Mouse (Mus musculus) stomach, embryonic 14.5 days (tissue): ENCODE data around the gene Kctd19. TPM values are rescaled to one million over a fixed set of nuclear protein-coding genes. Genes with fewer than 3 reads are reported as not detected.
A peak's percentile ranks its signal among the peaks of the same experiment; 100 is the strongest.

Experiments used
- ATAC-seq: fragments of 200-750 bp; cut with Nextera tagmentation; 2 replicates; pipeline ENCODE4 v1.8.0; 2017; ENCODE audit warnings: low read depth, moderate TSS enrichment; ENCODE audit not compliant: insufficient number of reproducible peaks, insufficient read depth, low FRiP score
- H3K27ac ChIP-seq: fragments of 300-500 bp; sonication (generic); 2 replicates; pipeline ENCODE4 v1.5.1; 2014; ENCODE audit warnings: mild to moderate bottlenecking, low read length, moderate library complexity, mixed read lengths
- H3K27me3 ChIP-seq: fragments of 300-500 bp; sonication (generic); 2 replicates; pipeline ENCODE4 v1.6.1; 2014; ENCODE audit warnings: low read length, control low read depth, mixed read lengths; ENCODE audit not compliant: control insufficient read depth, insufficient read depth
- H3K36me3 ChIP-seq: fragments of 300-500 bp; sonication (generic); 2 replicates; pipeline ENCODE4 v1.6.1; 2014; ENCODE audit warnings: mild to moderate bottlenecking, control low read depth, low read length, moderate library complexity, mixed read lengths; ENCODE audit not compliant: control insufficient read depth, insufficient read depth
- H3K4me1 ChIP-seq: fragments of 300-500 bp; sonication (generic); 2 replicates; pipeline ENCODE4 v1.6.1; 2014; ENCODE audit warnings: low read length, control low read depth, mixed read lengths; ENCODE audit not compliant: control insufficient read depth, insufficient read depth
- H3K4me2 ChIP-seq: fragments of 300-500 bp; sonication (generic); replicated peaks from 2 replicates; pipeline ENCODE4 v1.6.1; 2014; ENCODE audit warnings: low read depth, low read length, control low read depth
- H3K4me3 ChIP-seq: fragments of 300-500 bp; sonication (generic); 2 replicates; pipeline ENCODE4 v1.5.1; 2014; ENCODE audit warnings: low read depth, low read length, control low read depth
- H3K9ac ChIP-seq: fragments of 300-500 bp; sonication (generic); replicated peaks from 2 replicates; pipeline ENCODE4 v1.6.1; 2014; ENCODE audit warnings: low read depth, mild to moderate bottlenecking, control low read depth, low read length, moderate library complexity, mixed read lengths
- H3K9me3 ChIP-seq: fragments of 300-500 bp; sonication (generic); 2 replicates; pipeline ENCODE4 v1.6.1; 2016; ENCODE audit warnings: low read depth, low read length, control low read depth; ENCODE audit not compliant: control insufficient read depth
- WGBS: fragments of 180-500 bp; shearing (Covaris S2); extraction: QIAGEN DNeasy Blood & Tissue Kit; methylation state at CpG from one replicate; pipeline ENCODE4 v1.1.7; 2014; 5-methylcytosine and 5-hydroxymethylcytosine counted together
- polyA plus RNA-seq: library from polyadenylated mRNA; unstranded; fragments of >200 nt; fragmentation: Nextera tagmentation; extraction: Ambion mirVana; gene quantifications from 2 replicates; pipeline ENCODE4 v1.2.1, GENCODE M21; 2014

Gene Kctd19
- polyA plus RNA-seq, 1 experiment from 2014 or later, result not detected

GRCm38 (mm10) chr8:105448188-105448587 is 34.9 kb upstream of the Kctd19 start:
- Histone ChIP-seq H3K4me1 (no peaks in the 10 kb centered on the region), H3K36me3 (no peaks in the 10 kb centered on the region), H3K4me3 (no peak overlapping the region), H3K9ac (no peak overlapping the region), H3K27me3 (no peaks in the 10 kb centered on the region), H3K9me3 (no peaks in the 10 kb centered on the region), H3K27ac (no peak overlapping the region), H3K4me2 (no peak overlapping the region)
- 86% methylated on average over 3 of the region's 3 CpGs for WGBS
- ATAC-seq, result peak; percentile 49; the same call in 1 of the 2 replicates

DNA sequence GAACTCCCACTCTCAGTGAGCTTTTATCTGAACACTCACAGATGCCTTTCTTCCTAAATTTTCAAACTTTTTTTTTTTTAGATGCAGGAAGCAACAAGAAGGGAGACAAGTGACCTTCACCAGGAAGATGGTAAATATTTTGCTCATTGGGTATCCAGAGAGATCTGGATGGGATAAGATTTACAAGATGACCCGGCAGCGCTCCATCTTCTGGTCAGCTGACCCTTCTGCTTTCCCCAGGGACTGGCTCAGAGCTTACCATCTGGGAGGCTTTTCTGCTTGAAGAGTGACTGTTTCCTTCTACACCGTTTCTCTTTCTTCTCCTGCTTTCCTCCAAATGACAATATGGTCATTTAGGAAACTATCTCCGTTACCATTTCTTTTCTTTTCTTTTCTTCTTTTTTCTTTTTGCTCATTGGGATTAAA is 32.8 kb upstream of the Kctd19 start:
- WGBS, result 34% methylated on average over 4 of the region's 4 CpGs
- no peaks in the 10 kb centered on the region for H3K9me3 ChIP-seq
- no peak for ATAC-seq
- no peaks in the 10 kb centered on the region for H3K36me3 ChIP-seq
- H3K4me2 ChIP-seq, result no peak overlapping the region
- H3K4me3 ChIP-seq, result no peak overlapping the region
- no peak overlapping the region for H3K27ac ChIP-seq
- no peaks in the 10 kb centered on the region for H3K4me1 ChIP-seq
- no peaks in the 10 kb centered on the region for H3K27me3 ChIP-seq
- H3K9ac ChIP-seq, result no peak overlapping the region

DNA sequence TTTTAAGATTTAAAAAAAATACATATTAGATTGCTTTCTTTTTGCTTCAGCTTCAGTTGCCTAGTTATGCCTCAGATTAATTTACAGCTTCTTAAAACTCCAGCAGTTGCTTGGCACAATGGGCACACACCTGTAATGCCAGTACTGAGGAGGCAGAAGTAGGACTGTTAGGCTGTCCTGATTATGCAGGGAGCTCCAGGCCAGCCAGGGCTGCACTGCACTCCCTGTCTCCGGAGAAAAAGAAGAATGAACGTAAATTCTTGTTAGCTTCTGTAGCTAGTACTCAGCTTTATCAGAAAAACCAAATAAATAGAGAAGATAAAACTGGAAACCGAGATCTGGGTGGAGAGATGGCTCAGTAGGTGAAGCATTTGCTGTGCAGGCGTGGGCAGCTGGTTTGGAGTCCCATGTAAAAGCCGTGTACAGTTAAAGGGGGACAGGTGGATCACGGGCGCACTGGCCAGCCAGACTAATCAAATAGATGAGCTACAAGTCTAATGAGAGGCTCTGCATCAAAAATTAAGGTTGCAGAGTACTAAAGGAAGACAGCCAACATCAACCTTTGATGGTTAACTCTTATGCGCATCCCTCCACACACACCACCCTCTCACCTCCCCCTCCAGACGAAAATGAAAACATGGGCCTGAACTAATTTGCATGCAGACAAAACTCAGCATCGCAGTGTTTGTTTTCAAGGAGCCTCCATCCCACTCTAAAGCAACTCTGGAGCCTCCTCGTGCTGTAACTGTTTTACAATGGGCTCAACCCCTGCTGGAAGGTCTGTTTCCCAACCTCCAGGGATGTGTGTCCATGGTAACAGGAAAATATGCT is 32.2 kb upstream of the Kctd19 start:
- Histone ChIP-seq H3K9ac (no peak overlapping the region), H3K9me3 (no peaks in the 10 kb centered on the region), H3K27ac (no peak overlapping the region), H3K4me3 (no peak overlapping the region), H3K36me3 (no peaks in the 10 kb centered on the region), H3K27me3 (no peaks in the 10 kb centered on the region), H3K4me2 (no peak overlapping the region), H3K4me1 (no peaks in the 10 kb centered on the region)
- ATAC-seq, result no peak
- WGBS, result 42% methylated on average over 11 of the region's 11 CpGs

DNA sequence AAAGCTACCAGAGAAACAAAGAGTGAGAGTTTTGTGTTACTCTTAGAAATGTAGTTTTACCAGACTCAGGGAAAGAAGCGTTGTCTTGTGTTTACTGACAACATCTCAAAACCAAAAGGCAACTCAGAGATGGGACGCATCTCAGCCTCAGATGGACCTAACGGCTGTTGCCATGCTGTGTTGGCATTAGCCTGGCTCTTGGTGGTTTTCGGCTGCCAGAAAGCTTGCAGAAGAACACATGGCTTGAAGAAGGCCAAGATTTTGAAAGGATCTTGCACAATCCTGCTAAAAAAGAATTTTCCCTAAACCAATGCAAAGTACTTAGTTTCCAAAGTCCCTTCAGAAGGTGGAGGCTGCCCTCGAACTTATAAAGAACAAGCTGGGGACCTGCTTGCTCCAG is 29.4 kb upstream of the Kctd19 start:
- Histone ChIP-seq H3K4me3 (no peak overlapping the region), H3K4me1 (no peaks in the 10 kb centered on the region), H3K4me2 (no peak overlapping the region), H3K27ac (no peak overlapping the region), H3K9ac (no peak overlapping the region), H3K36me3 (no peaks in the 10 kb centered on the region), H3K27me3 (no peaks in the 10 kb centered on the region), H3K9me3 (no peaks in the 10 kb centered on the region)
- WGBS, result 90% methylated on average over 5 of the region's 5 CpGs
- ATAC-seq, result no peak

GRCm38 (mm10) chr8:105441433-105441832 is 28.1 kb upstream of the Kctd19 start:
- WGBS, result 9% methylated on average over 6 of the region's 6 CpGs
- Histone ChIP-seq H3K9ac (no peak overlapping the region), H3K4me2 (no peak overlapping the region), H3K9me3 (no peaks in the 10 kb centered on the region), H3K4me1 (no peaks in the 10 kb centered on the region), H3K4me3 (no peak overlapping the region), H3K27ac (no peak overlapping the region), H3K36me3 (no peaks in the 10 kb centered on the region), H3K27me3 (no peaks in the 10 kb centered on the region)
- no peak for ATAC-seq

GRCm38 (mm10) chr8:105438865-105439264 is 25.6 kb upstream of the Kctd19 start:
- Histone ChIP-seq H3K4me2 (no peak overlapping the region), H3K9me3 (no peaks in the 10 kb centered on the region), H3K4me3 (no peak overlapping the region), H3K4me1 (no peaks in the 10 kb centered on the region), H3K9ac (no peak overlapping the region), H3K36me3 (no peaks in the 10 kb centered on the region), H3K27me3 (no peaks in the 10 kb centered on the region), H3K27ac (no peak overlapping the region)
- no peak for ATAC-seq
- 40% methylated on average over 5 of the region's 5 CpGs for WGBS

GRCm38 (mm10) chr8:105437078-105437748 is 23.9 kb upstream of the Kctd19 start:
- WGBS, result 80% methylated on average over 5 of the region's 5 CpGs
- Histone ChIP-seq H3K9ac (no peak overlapping the region), H3K4me3 (no peak overlapping the region), H3K9me3 (no peaks in the 10 kb centered on the region), H3K27ac (no peak overlapping the region), H3K4me1 (no peaks in the 10 kb centered on the region), H3K4me2 (no peak overlapping the region), H3K36me3 (no peaks in the 10 kb centered on the region), H3K27me3 (no peaks in the 10 kb centered on the region)
- ATAC-seq, result no peak

- no peak overlapping the region for H3K9ac ChIP-seq
- H3K4me3 ChIP-seq, result no peak overlapping the region
- H3K4me1 ChIP-seq, result no peaks in the 10 kb centered on the region
- no peaks in the 10 kb centered on the region for H3K9me3 ChIP-seq
- H3K27ac ChIP-seq, result no peak overlapping the region
- WGBS, result 75% methylated on average over 5 of the region's 5 CpGs
- H3K36me3 ChIP-seq, result no peaks in the 10 kb centered on the region
- ATAC-seq, result no peak
- H3K4me2 ChIP-seq, result no peak overlapping the region
- no peaks in the 10 kb centered on the region for H3K27me3 ChIP-seq
These were observed 22.9 kb upstream of the Kctd19 start for GRCm38 (mm10) chr8:105436218-105436617.
